Mouse (Mus musculus) liver, embryonic 14.5 days (tissue): ENCODE data around the gene Cenpx.

Experiments used
- CTCF ChIP-seq: IDR thresholded peaks from 2 replicates; pipeline ENCODE4 v1.5.1; 2016; ENCODE audit warnings: antibody characterized with exemption, low read depth, control low read depth
- EP300 ChIP-seq: IDR thresholded peaks from 2 replicates; pipeline ENCODE4 v1.6.1; 2016; ENCODE audit warnings: antibody characterized with exemption, low read depth

DNA sequence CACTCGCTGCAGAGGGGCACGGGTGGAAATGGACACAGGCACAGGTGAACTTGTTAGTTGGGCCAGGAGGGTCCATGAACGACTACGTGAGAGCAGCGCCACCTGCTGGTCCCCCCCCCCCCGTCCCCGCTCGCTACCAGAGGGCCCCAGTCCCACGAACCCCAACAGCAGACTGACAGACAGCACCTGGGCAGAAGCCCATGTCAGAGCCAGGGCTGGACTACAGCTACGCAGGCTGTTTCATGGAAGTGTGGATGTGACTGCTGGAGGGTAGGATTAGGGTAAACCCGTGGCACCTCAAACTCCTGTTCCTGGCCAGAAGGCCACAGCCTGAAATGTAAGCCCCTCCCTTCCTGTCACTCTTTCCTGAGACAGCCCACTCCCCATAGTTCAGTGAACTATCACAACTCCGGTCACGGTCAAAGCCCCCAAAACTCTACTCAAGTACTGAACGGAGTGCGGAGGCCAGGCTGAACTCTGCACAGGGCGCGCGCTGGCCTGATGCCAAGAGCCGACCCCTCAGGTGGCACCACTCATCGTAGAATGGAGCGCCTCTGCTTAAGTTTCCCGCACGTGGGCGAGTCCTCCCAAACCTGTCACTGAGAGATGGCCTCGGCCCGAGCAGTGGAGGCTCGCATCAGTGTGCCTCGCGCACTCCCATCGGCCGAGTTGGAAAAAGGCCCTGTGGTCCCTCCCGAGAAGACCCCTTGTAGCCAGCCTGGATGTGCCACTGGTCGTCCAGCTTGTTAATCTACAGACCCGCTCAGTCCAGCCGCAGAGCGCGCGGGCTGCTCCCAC lies 568 bp downstream of the Cenpx start:
- TF ChIP-seq CTCF: peak; percentile 89
- TF ChIP-seq EP300: no peak
